Mouse (Mus musculus) spleen, postnatal 10 days (tissue): Measurements from ENCODE around the gene Intu.

ENCODE experiments used
- DNase-seq, 2 experiments: peaks; one replicate each; pipeline ENCODE4 v3.0.0; 2021 to 2022; ENCODE audit warnings: low spot score in 2 of 2

Gene Intu

GRCm38 (mm10) chr3:40531286-40532141 lies at the start of gene Intu:
TSS of gene Intu (plus strand) at chr3:40531286.
- DNase-seq = peak in 1 of 2 experiments; percentile 34

DNA sequence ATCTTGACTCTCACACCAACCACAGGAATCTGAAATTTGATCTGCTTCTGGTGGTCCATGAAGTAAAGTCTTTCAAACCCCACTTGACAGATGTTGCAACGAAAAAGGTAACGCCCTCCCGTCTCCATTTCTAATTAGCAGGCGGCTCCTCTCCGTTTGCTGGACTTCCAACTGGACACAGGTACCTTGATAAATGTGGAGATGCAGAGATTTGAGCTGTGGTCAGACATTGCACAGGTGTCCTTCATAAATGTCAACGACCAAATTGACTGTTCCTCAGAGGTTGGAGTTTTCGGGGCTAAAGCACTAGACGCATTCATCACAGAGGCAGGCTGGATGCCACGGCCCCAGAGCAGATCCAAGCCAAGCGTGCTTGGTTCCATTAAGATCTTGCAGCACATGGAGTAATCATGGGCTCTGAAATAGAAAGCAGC lies 47.8 kb upstream of the Intu start:
- no peak for DNase-seq

GRCm38 (mm10) chr3:40487381-40487780 lies 43.7 kb upstream of the Intu start:
- no peak for DNase-seq

- DNase-seq = peak in 1 of 2 experiments; percentile 23
Observed at GRCm38 (mm10) chr3:40491742-40492141, 39.3 kb upstream of the Intu start.

DNA sequence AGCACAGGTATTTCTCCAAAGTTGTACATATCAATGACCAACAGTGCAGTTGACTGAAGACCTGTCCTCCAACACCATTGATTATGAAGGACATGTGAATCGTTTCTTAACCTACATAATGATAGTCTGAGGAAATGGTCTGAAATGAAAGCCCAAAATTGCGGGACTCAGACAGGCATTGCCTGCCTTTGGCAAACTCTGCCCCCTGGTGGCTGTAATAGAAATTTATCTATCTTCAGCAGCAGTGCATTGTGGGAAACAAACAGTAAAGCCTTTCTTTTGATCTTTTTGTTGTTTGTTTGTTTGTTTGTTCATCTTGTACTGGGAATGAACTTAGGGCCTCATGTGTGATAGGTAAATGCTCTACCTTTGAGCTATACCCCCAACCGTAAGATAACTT lies 32.2 kb upstream of the Intu start:
- no peak for DNase-seq

GRCm38 (mm10) chr3:40500157-40500808 lies 30.8 kb upstream of the Intu start:
- DNase-seq = no peak

- DNase-seq = no peak
Observed at GRCm38 (mm10) chr3:40504377-40504776, 26.7 kb upstream of the Intu start.

DNA sequence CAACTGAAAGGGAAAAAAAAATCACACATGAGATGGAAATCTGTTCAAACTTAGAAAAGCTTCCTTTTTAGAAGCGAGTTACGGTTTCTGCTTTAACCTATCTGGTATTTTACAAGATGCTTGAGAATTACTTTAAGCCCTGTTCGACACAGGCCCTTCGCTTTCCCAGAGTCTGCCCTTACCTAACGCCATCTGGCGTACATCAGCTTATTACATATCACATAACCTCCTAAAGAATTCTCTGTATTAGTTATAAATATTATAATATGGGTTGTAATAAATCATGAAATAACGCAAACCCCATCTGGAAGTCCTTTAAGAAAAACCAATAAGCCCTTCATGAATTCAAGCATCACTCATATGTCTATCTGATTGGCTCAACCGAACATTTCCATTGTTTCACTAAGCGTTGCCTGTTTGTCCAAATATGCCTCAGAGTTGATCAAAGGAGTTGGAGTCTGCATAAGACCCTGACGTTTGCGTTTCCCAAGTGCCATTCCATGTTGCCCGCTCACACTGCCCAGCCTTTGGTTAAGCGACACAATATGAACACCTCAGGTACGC lies 25.6 kb upstream of the Intu start:
- DNase-seq = no peak

- no peak for DNase-seq
Observed at GRCm38 (mm10) chr3:40508927-40509576, 22.0 kb upstream of the Intu start.

- peak in 1 of 2 experiments; percentile 28 for DNase-seq
Observed at GRCm38 (mm10) chr3:40510567-40510966, 20.5 kb upstream of the Intu start.

DNA sequence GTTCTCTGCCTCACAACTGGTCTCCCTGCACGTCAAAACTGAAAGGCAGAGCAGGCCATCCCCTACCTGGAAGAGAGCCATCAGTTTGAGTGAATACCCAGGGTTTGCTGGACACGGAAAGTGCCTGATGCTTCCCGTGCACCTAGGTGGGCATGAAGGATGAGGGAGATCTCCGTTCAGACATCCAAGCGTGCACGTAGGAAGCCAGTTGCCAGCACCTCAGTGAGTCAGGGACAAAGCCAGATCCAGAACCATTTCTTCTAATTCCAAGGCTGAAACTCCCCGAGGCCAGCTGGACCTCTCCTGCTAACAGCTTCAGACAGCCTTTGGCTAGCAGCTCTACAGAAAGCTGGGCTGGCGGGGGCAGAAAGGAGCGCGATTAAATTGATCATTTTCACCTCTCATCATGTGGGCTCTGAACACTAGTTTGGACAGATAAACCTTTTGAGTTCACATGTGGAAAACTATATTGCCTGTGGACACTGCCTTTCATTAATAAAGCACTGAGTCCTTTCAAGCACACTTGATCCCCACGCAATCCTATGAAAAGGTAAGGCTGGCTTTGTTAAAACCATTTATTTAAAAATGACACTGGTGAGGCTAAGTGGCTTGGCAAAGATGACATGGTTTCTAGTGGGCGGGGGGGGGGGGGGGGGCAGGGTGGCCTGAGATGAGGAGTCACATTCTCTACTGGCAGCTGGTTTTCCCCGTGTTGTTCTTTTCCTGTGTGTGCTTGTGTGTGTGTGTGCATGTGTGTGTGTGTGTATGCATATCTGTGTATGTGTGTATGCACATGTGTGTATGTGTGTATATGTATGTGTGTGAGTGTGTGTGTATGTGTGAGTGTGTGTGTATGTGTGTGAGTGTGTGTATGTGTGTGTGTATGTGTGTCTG lies 17.9 kb upstream of the Intu start:
- DNase-seq = no peak

DNA sequence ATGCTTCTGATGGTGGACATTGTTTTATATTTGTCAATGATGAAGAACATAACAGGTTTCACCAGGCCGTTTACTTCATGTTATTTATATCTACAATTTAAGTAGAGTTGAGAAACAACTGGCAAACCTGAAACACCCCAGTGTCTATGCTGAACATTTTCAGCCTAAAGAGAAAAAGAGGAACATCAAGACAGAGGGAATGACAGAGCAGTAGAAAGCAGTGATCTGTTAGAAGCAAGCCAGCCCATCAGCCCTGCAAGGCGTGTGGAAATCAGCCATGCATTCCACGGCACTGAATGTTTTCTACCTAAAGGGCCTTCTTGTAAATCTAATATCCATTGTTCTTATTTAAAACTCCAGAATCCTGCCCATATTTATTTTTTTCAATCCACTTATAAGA lies 12.8 kb upstream of the Intu start:
- DNase-seq = no peak

DNA sequence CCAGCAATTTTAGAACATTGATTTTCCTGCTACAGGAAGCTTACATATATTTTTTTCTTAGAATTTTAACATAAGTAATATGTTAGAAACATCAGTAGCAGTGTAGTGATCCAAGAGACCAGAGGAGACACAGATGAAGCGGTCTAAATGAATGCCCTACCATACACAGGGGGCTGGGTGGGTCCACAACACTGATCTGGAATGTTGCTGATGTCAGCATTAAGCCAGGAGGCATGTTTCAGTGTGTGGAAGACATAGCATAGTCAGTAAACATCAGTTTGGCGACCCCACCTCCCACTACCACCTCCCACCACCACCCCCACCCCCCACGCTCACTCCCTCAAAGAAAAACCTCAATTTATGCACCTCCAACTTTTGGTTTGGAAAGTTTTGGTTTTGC lies 11.5 kb upstream of the Intu start:
- DNase-seq = no peak

DNA sequence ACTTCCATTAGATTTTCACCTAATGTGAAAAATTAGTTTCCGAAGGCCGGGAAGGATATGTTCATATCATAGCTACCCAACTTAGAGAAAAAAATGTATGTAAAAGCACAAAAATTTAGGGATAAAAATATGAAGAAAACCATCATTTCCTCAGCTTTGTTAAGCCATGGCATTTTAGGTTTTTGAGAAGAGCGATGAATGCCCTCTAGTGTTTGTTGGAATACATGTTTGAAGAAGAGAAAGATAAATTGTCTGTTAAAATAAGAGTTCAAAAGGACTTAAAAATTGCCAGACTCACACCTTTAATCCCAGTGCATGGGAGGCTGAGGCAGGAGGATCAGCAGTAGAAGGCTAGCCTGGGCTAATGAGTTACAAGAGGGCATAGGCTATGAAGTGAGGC lies 10.5 kb upstream of the Intu start:
- no peak for DNase-seq

- no peak for DNase-seq
Observed at GRCm38 (mm10) chr3:40522446-40522845, 8.6 kb upstream of the Intu start.

GRCm38 (mm10) chr3:40522846-40523245 lies 8.2 kb upstream of the Intu start:
- DNase-seq = no peak

DNA sequence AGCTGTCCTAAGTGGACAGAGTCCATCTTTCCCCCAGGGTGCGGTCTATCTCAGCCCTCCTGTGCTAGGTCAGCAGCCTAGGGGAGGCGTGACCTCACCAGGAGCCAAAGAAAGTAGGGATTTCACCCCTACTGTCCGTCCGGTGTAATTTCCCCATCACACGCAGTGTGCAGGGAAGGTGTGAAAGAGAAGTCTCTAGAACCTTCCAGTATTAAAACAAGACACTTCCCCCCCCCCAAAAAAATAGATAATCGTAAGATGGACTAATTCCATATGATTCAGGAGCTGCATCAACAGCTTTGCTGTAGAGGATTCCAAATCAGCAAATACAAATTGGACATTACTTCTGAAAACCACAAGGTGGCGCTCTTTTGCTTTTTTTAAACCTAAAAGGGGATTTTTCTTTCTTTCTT lies 7.7 kb upstream of the Intu start:
- DNase-seq = no peak

- DNase-seq = no peak
Observed at GRCm38 (mm10) chr3:40524841-40525240, 6.2 kb upstream of the Intu start.

GRCm38 (mm10) chr3:40525341-40525740 lies 5.7 kb upstream of the Intu start:
- peak; percentile 55 to 83 for DNase-seq

DNA sequence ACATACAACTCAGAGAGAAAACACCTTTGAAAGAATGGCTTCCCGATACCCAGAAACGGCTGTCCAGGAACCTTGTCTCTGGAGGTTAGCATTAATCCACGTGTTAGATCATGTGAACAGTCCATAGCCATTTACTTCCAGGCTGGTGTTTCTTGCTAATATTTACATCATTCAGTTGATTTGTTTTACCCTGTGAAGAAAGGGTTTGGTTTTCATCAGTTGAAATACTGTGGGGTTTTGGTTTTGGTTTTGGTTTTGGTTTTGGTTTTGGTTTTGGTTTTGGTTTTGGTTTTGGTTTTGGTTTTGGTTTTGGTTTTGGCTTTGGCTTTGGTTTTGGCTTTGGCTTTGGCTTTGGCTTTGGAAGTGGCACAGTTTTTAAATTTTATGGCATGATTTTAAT lies 5.0 kb upstream of the Intu start:
- no peak for DNase-seq

DNA sequence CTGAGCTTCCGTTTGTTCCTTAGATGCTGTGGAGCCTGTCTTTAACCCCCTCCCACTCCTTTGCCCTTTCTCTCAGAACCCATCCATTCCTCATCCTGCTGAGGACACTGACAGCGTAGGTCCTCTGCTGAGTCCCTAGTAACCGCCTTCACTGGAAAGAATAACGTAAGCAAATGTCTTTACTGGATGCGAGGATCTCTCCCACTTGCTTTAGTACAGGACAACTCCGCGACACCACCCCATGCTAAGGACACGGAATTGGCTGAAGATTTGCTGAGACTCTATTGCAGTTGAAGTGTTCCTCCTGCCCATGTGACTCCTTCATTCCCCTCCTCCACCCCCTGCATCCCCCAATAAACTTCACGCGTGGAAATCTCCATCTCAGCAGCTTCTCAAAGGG lies 3.9 kb upstream of the Intu start:
- no peak for DNase-seq
